Mouse (Mus musculus): Measurements from ENCODE around the gene Polr3b.

Polr3b gene

DNA sequence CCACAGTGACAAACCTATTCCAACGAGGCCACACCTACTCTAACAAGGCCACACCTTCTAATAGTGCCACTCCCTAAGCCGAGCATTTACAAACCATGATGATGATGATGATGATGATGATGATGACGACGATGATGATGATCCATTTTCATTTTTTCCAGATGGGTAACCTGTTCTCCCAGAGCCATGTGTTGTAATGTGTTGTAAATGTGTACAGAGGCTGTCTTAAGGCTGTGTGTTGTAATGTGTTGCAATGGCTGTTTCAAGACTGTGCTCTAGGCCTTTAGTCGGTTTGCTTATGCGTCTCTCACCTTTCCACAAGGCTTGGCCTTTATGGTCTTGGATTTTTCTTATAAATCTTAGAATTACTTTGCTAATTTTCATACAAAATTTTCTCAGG lies 40.0 kb downstream of the Polr3b start:
- no peak for DNase-seq (ENCODE audit: low spot score in 2 of 2)

DNA sequence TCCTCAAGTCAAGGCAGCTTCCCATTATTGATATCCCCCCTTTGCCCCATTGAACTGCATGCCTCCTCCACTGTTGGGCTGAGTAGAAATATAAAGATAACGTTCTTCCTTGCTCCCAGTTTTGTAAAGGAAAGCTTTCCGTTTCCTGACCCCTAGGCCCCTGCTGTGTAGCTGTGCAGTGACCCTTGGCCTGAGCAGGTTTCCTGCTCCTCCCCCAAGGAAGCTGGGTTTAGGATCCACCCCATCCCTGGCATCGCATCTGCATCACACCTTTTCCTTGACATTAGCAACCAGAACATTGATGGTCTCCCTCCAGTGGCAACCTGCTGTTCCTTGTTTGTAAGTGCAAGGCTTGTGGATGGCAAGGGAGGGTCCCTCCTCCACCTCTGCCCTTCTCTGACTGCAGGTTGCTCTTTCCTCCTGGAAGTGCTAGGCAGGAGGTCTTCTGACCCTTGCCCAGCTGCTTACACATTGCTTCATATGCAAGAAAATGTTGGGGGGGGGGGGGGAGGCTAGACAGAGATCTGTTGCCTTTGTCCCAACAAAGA lies 43.7 kb downstream of the Polr3b start:
- DNase-seq (ENCODE audit: low spot score in 2 of 2) = no peak

DNA sequence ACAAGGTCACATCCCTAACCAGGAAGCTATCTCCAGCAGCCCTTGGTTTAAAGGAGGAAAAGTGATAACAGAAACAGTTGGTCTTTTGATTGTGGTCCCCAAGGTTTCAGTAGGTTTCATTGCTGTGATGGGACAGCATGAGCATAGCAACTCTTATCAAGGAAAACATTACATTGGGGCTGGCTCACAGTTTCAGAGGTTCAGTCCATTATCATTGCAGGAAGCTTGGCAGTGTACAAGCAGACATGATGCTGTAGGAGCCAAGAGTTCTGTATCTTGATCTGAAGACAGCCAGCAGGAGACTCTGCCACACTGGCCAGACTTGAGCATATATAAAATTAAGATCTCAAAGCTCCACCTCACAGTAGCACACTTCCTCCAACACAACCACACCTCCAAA lies 53.6 kb downstream of the Polr3b start:
- no peak for DNase-seq (ENCODE audit: low spot score in 2 of 2)

DNA sequence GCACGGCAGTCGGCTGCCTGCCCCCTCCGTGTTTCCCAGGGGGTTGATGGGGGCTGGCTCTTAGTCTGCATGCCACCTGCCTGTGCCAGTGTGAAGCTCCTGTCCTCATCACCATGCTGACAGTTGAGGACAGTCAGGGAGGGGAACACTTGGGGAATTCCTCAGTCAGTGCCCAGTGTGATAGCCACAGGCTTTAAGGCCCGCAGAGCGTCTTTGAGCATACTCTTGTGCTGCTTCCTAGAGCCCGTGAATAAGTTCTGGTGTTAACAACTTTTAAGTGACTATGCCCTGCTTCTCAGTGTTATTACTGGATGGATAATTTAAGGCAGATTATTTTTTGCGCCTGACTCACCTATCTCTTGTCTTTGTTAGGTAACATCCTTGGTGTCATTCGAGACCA lies 54.4 kb downstream of the Polr3b start:
- no peak for DNase-seq (ENCODE audit: low spot score in 2 of 2)

DNA sequence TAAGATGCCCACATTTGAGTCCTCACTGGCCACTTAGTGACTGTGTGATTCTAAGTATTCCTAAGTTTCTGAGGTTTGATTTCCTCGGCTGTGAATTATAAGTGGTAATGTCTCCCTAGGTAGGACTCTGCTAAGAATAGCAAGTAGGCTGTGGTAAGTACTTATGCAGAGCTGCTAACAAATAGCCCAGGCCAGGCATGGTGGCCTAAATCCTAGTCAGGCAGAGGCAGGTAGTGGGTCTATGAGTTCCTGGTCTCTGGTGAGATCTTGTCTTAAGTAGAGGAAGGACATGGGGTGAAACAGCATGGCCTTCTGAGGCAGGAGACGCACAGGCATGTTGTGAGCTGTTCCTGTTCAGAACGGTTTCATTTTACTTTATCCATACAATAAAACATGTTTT lies 55.8 kb downstream of the Polr3b start:
- no peak for DNase-seq (ENCODE audit: low spot score in 2 of 2)

DNA sequence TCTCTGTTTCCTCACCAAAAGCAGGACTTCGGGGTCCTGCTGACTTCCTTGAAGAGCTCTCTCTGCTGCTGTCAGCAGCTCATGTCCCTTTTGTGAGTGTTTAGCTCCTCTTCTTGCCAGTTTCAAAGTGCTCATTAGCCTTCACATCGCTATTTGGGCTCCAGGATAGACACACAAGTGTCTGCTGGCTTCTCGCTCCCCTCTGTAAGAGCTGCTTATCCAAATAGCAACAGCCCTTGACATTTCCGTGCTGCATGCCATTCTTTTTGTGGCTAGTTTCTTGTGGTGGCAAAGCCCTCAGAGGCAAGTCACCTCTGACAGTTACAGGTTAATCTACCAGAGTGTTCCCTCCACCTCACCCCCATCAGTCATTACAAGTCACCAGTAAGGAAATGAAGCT lies 56.3 kb downstream of the Polr3b start:
- no peak for DNase-seq (ENCODE audit: low spot score in 2 of 2)

DNA sequence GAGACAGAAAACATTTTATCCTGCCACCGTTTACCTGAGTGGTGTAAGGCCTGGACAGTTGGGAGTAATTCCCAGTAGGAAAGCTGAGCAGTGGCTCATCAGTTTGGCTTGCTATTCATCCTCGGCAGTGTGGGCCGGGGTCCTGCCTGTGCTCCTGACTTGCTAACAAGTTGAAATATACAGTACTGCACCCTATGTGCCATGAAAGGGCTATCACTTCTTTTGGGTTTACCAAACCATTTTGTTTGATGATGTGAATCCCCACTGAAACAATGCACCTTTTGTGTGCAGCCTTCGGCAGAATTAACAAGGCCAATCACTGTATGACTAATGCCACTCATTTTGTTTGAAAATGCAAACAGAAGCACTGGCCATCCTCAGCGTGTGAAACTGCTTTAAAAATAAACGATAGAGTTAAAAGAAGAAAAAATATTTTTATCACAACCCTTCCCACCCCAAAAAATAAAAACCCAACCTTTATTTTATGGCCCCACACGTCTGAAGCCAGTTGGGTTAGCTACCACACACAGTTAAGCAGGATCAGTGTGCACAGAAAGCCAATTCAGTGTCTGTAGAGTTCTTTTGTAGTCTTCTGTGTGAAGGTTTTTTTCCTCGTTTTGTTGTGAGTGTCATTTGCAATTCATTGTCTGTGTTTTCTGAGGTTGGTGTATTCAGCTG lies 63.5 kb downstream of the Polr3b start:
- DNase-seq (ENCODE audit: low spot score in 2 of 2) = no peak

DNA sequence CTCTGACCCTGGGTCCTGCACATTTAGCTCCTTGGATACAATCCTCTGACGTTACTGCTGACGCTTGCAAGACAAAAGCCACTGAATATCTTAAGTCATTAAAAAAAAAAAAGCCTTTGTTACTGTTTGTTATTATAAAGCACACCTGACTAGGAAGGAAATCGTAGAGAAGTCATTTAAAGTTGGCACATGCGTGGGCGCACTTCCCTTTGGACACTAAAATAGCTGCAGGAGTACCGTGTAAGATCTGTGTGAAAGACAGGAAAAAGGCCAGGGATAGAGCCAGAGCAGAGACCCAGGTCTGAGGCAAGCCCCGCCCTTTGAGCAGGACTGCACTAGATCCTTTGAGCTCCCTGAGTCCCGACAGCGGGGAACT lies 64.0 kb downstream of the Polr3b start:
- no peak for DNase-seq (ENCODE audit: low spot score in 2 of 2)

DNA sequence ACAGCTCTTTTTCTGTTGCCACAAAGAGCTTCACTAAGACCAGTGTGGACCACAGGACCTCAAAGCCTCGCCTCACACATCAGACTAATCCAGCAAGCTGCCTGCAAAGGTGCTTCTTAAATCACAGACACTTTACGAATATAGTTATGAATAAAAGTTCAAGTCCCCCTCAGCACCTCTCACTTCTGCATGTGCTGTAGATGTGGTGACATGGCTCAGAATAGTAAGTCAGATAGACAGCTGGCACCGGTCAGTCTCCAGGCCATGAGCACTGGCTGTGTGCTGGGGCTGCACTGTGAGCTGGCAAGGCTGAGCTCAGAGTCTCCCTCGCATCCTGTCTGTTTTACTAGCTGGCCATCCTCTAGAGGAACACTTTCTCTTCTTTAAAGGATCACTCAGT lies 64.6 kb downstream of the Polr3b start:
- no peak for DNase-seq (ENCODE audit: low spot score in 2 of 2)

DNA sequence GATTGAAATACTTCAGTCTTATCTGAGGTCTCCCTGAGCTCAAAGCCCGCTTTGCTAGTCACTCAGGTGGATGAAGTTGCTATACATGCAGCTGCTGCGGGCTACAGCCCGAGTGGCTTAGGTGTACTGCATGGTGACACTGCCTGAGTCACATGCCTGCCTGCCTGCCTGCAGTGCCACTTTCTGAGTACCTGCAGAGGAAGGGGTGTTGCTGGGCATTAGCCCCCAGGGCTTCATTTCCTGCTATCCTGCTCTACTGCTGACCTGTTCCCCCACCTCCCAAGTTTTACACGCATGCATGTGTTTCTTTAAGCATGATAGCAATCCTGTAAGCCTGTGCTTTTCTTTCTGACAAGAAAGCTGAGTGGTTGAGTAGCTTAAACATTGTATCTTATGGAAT lies 65.6 kb downstream of the Polr3b start:
- DNase-seq (ENCODE audit: low spot score in 2 of 2) = no peak

DNA sequence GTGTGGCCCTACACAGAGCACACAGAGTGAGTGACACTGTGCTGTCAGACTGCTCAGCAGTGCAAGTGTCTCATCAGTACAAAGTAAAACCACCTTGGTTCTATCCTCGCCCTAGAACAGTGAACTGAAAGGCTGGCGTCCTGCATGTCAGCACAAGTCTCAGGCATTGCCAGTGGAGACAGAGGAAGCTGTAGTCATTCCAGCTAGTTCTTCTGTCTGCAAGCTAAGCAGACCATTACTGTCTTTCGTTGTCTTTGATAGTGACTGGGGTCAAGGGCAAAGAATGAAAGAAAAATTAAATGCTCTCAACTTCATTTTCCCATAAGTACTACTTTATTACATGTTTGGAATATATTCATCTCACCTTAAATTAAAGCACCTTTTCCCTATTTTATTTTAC lies 67.8 kb downstream of the Polr3b start:
- no peak for DNase-seq (ENCODE audit: low spot score in 2 of 2)

DNA sequence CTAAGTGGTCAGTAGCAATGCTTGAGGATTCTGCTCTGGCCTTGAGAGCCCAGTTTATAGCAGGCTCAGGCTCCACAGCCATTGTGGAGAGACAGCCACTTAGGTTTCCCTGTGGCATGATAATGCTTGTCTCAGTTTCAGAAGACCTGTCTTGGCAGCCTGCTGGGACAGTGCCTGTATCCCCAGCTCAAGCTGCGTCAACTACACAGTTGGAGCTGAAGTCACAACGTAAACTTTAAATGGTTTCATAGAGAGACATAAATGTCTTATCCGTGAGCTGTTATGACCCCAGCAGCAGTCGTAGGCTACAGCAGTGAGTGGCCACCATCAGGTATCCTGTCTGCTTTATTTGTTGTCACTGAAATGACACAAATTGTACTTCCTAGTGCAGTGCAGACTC lies 68.7 kb downstream of the Polr3b start:
- no peak for DNase-seq (ENCODE audit: low spot score in 2 of 2)

DNA sequence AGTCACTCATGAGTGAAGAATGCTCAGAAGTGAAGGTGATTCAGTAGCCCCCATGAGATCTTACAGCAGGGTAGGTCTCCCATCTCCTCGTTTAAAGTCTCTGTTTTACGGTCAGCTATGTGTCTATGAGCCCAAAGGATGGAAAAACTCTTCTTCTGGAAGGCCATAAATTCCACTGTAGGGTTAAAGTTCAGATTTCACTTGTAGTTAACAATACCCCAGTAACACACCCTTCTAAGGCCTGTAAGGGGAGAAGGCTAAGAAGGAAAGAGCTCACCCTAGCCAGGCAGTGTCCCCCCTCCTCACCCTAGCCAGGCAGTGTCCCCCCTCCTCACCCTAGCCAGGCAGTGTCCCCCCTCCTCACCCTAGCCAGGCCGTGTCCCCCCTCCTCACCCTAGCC lies 69.6 kb downstream of the Polr3b start:
- DNase-seq (ENCODE audit: low spot score in 2 of 2) = no peak

DNA sequence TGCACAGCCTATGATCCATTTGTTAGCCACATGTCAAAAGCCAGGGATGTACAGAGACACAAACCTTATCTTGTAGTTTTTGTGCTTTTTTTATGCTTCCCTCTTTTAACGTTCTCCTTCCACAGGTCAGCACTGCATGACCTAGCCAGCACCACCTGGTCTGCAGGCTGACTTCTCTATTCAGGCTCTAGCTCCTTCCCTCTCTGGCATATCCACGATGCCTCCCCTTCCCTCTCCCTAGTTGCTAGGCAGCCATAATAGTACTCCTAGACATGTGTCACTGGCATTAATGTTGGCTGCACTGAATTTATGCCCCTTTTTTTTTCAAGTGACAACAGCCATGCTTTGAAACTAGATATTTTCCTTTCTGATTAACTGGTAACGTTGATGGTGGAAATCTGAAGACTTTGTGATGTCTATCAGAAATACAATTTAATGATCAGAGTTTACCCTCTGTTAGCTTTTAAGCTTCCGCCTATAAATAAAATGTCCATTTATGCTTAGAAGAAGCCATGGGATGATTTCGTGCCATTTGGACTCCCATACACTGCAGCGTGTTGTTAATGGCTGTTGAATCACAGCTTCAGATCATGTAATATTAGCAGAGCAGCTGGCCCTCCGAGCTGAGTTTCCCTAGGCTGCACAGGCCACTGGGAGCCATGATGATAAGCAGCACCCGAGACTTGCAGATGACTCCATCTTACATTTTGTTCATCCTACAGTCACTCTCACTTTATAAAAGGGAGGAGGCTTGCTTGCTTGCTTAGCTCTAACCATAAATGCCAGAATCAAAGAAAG lies 71.9 kb downstream of the Polr3b start:
- no peak for DNase-seq (ENCODE audit: low spot score in 2 of 2)

DNA sequence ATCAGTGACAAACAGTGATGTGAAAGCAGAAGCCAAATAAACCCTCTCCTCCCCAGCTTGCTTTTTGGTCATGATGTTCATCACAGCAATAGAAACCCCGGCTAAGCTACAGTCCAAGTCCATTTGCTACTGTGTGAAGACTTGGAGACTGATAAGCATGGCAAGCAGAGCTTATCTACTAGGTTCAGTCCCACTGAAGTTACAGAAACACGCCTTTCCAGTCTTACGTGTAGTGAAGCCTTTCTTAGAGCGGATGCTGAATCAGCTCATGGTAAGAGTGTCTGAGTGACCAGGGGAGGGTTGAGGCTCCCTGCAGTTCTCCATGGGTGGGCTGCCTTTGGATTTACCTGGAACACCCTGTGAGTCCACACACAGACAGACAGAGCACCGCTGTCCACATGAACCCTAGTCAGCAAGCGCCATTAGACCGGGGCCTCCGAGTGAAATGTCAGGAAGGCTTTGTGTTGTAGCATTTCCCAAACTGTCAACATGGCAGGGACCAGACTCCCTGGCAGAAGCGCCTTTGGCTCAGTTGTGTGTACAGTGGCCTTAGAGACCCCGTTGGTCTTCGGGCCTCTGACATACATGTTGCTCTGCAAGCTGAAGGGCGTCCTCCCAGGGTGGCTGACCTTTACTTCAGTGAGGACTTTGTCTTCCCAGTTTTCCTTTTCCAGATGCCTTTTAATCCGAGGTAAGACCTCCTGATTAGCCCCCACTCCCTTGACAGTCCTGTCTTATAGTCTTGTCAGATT lies 78.3 kb downstream of the Polr3b start:
- DNase-seq (ENCODE audit: low spot score in 2 of 2) = no peak

DNA sequence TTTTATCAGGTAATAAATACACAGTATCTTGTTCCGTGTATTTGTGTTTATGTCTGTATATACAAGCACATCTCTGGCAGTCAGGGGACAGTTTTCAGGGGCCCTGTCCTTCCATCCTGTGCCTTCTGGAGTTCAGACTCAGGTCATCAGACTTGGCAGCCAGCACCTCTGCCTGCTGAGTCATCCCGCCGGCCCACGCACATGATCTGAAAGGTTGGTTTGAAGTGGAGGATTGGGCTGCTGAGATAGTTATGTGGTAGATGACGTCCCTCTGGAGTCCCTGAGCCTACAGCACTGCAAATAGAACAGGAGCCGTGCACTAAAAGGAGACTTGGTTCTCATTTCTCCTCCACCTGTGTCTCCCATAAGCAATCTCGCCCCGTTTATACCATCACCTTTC lies 79.0 kb downstream of the Polr3b start:
- no peak for DNase-seq (ENCODE audit: low spot score in 2 of 2)

DNA sequence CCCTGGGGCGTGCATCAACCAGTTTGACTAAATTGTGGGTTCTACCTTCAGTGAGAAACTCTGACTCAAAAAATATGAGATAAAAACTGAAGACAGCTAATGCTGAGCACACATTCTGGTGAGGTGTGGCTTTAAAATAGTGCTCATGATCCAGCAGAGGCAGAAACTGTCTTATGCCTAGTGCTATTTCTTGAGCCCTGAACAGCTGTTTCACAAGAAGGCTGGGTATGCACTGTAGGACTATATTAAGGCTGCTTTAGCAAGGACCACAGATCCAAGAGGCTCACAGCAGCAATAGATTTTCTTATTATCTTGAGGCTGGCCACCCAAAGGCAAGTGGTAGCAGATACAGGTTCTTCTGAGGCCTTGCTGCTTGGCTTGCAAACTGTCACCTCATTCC lies 80.0 kb downstream of the Polr3b start:
- DNase-seq (ENCODE audit: low spot score in 2 of 2) = no peak

DNA sequence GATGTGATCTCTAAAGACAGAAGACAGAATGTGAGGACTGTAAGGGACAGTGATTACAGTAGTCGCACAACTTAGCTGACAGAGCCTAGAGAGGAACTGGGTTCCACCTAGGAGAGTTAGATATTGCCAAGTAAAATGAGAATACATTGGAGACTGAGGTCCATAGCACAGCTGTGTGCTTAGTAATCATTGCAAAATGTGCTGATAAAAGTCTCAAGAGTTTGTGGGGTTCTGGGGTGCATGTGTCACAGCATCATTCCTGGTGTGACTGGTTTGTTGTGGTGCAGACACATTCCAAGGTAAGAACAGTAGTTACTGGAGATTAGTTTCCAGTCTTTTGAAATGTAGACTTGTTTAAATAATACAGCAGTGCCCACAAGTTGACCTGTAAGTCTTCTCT lies 82.5 kb downstream of the Polr3b start:
- no peak for DNase-seq (ENCODE audit: low spot score in 2 of 2)

DNA sequence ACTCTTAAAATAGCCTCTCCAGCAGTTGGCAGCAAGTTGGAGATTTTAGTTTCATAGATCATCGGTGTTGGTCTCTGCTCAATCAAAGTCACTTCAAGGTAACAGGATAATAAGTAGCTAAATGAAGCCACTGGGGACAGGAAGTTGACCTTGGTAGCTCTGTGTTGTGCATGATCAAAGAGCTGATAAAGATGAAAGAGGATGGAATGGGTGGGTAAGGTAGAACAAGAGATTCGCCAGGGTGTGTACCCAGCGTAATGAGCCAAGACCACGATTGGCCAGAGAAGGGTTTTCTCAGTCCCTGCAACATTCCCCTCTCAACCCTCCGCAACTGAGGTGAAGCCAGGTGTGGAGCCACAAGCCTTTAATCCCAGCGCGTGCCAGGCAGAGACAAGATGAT lies 83.1 kb downstream of the Polr3b start:
- no peak for DNase-seq (ENCODE audit: low spot score in 2 of 2)

DNA sequence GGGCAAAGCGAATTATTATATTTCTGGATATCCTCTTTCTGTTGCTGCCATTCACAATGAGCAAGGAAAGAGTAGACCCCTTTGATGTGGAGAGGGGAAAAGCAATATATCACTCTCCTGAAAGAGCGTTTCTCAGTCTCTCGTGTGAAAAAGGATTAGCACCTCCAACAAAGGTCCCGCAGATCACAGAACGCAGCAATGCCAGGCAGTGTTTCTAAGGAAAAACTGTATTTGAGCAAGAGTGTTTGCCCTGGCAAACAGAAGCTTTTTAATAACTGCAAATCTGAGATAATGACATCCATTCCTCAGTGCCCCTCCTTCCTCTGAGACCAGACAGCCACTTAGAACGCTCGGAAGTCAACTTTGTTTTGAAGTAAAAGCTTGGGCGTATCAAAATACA lies 84.5 kb downstream of the Polr3b start:
- no peak for DNase-seq (ENCODE audit: low spot score in 2 of 2)

DNA sequence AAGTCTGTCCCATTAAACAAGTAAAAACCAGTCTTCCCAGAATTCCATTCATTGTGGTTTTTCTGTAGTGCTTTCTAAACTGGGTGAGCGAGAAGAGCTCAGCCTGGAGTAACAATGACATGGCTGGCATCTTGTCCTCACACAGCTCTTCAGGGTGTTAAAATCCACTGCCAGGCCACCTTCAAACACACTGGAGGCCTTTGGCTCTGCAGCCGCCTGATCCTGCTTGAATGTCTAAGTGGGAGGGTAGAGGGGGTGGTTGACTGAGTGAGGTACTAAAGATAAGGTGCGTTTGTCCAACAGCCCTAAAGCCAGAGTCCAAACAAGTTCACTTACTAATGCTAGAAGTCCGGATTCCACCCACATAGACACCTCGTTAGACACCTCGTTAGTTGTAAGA lies 85.1 kb downstream of the Polr3b start:
- DNase-seq (ENCODE audit: low spot score in 2 of 2) = no peak

DNA sequence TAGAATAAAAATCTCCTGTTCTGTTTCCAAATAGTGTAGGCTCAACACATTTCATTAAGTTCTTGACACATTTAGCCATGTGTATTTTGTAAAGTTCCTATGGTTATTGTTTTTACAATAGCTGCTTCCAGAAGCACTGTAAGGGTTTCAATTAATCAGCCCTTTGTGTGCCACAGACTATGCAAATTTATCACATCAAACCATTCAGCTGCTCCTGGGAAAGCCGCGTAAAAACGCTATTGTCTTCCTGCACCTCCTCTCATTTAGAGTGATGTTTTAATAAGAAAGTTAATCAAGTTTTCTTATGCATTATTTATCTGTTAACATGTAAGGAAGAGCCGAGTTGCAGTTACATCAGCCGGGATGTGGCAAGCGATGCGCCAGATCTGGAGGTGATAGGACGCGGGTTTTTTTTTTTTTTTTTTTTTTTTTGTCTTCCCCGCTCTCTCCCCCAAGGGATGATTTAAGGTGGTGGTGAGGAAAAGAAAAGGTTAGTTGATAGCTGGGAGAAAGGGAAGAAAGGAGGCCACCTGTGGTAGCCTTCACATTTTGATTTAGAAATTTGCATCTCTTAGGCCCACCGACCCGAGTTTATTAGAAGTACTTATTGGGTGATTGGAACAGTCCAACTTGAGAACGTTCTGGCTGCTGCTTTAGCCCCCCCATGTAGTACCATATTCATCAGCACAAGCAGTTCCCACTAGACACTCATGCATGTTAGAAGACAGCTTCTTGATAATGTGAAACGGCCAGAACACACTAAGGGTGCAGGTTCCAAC lies 85.8 kb downstream of the Polr3b start:
- no peak for DNase-seq (ENCODE audit: low spot score in 2 of 2)
